Comparison of ENCODE assay signal across 10 mouse cellular contexts in genomic region chr2:167823044-167823443, GRCm38 (mm10).
DNase-seq lines count a peak whose midpoint lies in the region; ATAC-seq and TF ChIP-seq lines count a peak whose summit lies in the region.
"Had no signal": no experiment of that assay in that cellular context is flagged by ENCODE, and none has a peak within 500 bp of the region (broad histone marks: within the 10 kb centered on the region; RNA-seq: fewer than 3 reads in every experiment).

No protein-coding gene starts in this region.

- 77% methylated on average over 3 of the region's 3 CpGs for WGBS in lung, embryonic 14.5 days
- 60% methylated on average over 3 of the region's 3 CpGs for WGBS in intestine, postnatal 0 days
- WGBS in stomach, embryonic 16.5 days = 92% methylated on average over 3 of the region's 3 CpGs
- 92% methylated on average over 3 of the region's 3 CpGs for WGBS in hindbrain, embryonic 10.5 days

- H3K4me2 ChIP-seq in lung, embryonic 14.5 days = no peak overlapping the region
- H3K4me2 ChIP-seq in intestine, postnatal 0 days (replicated peaks; ENCODE audit: low read depth) = peak overlapping the region; percentile 30; the same call in 1 of the 2 replicates
- no peak overlapping the region for H3K4me2 ChIP-seq in stomach, embryonic 16.5 days (ENCODE audit: low read depth, low read length)

- no peaks in the 10 kb centered on the region for H3K27me3 ChIP-seq in lung, embryonic 14.5 days (ENCODE audit: insufficient read depth, low read length)
- H3K27me3 ChIP-seq in intestine, postnatal 0 days (replicated peaks; ENCODE audit: control insufficient read depth, insufficient read depth, low read length) = no peaks in the 10 kb centered on the region
- no peaks in the 10 kb centered on the region for H3K27me3 ChIP-seq in stomach, embryonic 16.5 days (ENCODE audit: control insufficient read depth, insufficient read depth, low read length)
- peaks cover 5% of the 10 kb centered on the region; the same call in 1 of the 2 replicates for H3K27me3 ChIP-seq in hindbrain, embryonic 10.5 days (ENCODE audit: insufficient read depth, poor library complexity, severe bottlenecking)

- H3K4me1 ChIP-seq in lung, embryonic 14.5 days (ENCODE audit: insufficient read depth) = peaks cover 35% of the 10 kb centered on the region
- peaks cover 20% of the 10 kb centered on the region for H3K4me1 ChIP-seq in intestine, postnatal 0 days (replicated peaks; ENCODE audit: control insufficient read depth, insufficient read depth, low read length)
- peaks cover 44% of the 10 kb centered on the region for H3K4me1 ChIP-seq in stomach, embryonic 16.5 days (ENCODE audit: control insufficient read depth, insufficient read depth, low read length)
- peaks cover 38% of the 10 kb centered on the region for H3K4me1 ChIP-seq in hindbrain, embryonic 10.5 days (replicated peaks)

- no peak for TF ChIP-seq CTCF in lung, embryonic 14.5 days (IDR thresholded peaks at IDR 0.05; ENCODE audit: low read depth)
- no peak for TF ChIP-seq CTCF in intestine, postnatal 0 days (IDR thresholded peaks at IDR 0.05; ENCODE audit: low read depth)

- no peak for ATAC-seq in lung, embryonic 14.5 days (ENCODE audit: insufficient read depth)
- ATAC-seq in intestine, postnatal 0 days = peak; percentile 81
- no peak for ATAC-seq in stomach, embryonic 16.5 days (ENCODE audit: insufficient read depth, low FRiP score)

- H3K36me3 ChIP-seq in lung, embryonic 14.5 days (ENCODE audit: insufficient read depth) = no peaks in the 10 kb centered on the region
- no peaks in the 10 kb centered on the region for H3K36me3 ChIP-seq in intestine, postnatal 0 days (ENCODE audit: control insufficient read depth, insufficient read depth)
- no peaks in the 10 kb centered on the region for H3K36me3 ChIP-seq in stomach, embryonic 16.5 days (ENCODE audit: control insufficient read depth, insufficient read depth, low read length)
- H3K36me3 ChIP-seq in hindbrain, embryonic 10.5 days = no peaks in the 10 kb centered on the region
- H3K36me3 ChIP-seq: G1E had no signal

- H3K9me3 ChIP-seq in lung, embryonic 14.5 days (ENCODE audit: low read depth, low read length) = 0 out of 2 replicates have a peak, but pooled peaks cover 3% of the 10 kb centered on the region
- H3K9me3 ChIP-seq in intestine, postnatal 0 days (ENCODE audit: control insufficient read depth) = no peaks in the 10 kb centered on the region
- no peaks in the 10 kb centered on the region for H3K9me3 ChIP-seq in stomach, embryonic 16.5 days (replicated peaks; ENCODE audit: control insufficient read depth, low read length)
- no peaks in the 10 kb centered on the region for H3K9me3 ChIP-seq in hindbrain, embryonic 10.5 days
- H3K9me3 ChIP-seq: G1E had no signal

- peak overlapping the region; percentile 90; the same call in 1 of the 2 replicates for H3K27ac ChIP-seq in lung, embryonic 14.5 days (ENCODE audit: low read depth)
- H3K27ac ChIP-seq in intestine, postnatal 0 days (ENCODE audit: low read depth, low read length) = peak overlapping the region; percentile 70
- H3K27ac ChIP-seq in stomach, embryonic 16.5 days (ENCODE audit: low read length) = peak overlapping the region; percentile 76
- no peak overlapping the region for H3K27ac ChIP-seq in hindbrain, embryonic 10.5 days
- H3K27ac ChIP-seq: liver, embryonic 14.5 days had no signal

- no peak for DNase-seq in lung, embryonic 14.5 days
- DNase-seq in lung, postnatal 10 days = no peak
- DNase-seq in adipocyte (ENCODE audit: low spot score) = peak; percentile 79
- no peak for DNase-seq in hindbrain, embryonic 10.5 days (ENCODE audit: low spot score)
- DNase-seq in spleen, adult 12 weeks (ENCODE audit: low spot score) = no peak
- DNase-seq: right cerebral cortex, postnatal 4 days had no signal

- H3K9ac ChIP-seq in lung, embryonic 14.5 days = no peak overlapping the region
- no peak overlapping the region for H3K9ac ChIP-seq in intestine, postnatal 0 days (ENCODE audit: low read depth, low read length)
- no peak overlapping the region for H3K9ac ChIP-seq in stomach, embryonic 16.5 days (ENCODE audit: low read length)
- H3K9ac ChIP-seq: liver, embryonic 14.5 days had no signal

- H3K4me3 ChIP-seq in lung, embryonic 14.5 days (ENCODE audit: low read depth, low read length) = no peak overlapping the region
- H3K4me3 ChIP-seq in intestine, postnatal 0 days (ENCODE audit: low read depth, low read length) = no peak overlapping the region
- H3K4me3 ChIP-seq in stomach, embryonic 16.5 days (replicated peaks; ENCODE audit: low read length) = no peak overlapping the region
- H3K4me3 ChIP-seq in hindbrain, embryonic 10.5 days = no peak overlapping the region
